Mouse (Mus musculus): ENCODE results near the gene Rpl37. TPM values are rescaled to one million over a fixed set of nuclear protein-coding genes. Genes with fewer than 3 reads are reported as not detected.

Rpl37 gene
- polyA plus RNA-seq, 1 experiment from 2014 or later = 520 TPM

DNA sequence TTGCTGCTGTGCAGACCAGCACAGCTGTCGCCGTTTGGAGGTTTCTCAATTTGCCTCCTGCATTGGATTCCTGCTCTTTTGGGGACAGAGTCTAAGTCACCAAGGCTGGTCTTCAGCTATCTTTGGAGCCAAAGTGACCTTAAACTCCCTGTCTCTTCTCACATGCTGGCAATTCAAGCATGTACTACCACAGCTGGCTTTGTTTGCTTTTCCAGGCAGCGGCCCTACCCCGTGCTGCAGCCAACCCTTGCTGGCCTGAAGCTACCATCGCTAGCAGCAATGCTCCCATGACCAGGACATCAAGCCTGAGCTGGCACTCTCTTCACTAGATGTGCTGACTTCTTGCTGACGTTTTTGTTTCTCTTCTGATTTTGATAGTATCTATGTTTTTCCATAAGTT lies 42.4 kb downstream of the Rpl37 start:
- WGBS = 46% methylated on average over 6 of the region's 6 CpGs
- Histone ChIP-seq H3K4me3 (ENCODE audit: low read depth, low read length) (no peak overlapping the region), H3K36me3 (ENCODE audit: control insufficient read depth, insufficient read depth) (peaks cover 20% of the 10 kb centered on the region), H3K9me3 (ENCODE audit: control insufficient read depth) (no peaks in the 10 kb centered on the region), H3K4me1 (replicated peaks; ENCODE audit: control insufficient read depth, insufficient read depth, low read length) (peaks cover 9% of the 10 kb centered on the region; the same call in 1 of the 2 replicates), H3K4me2 (replicated peaks; ENCODE audit: low read depth) (no peak overlapping the region), H3K9ac (ENCODE audit: low read depth, low read length) (no peak overlapping the region), H3K27me3 (replicated peaks; ENCODE audit: control insufficient read depth, insufficient read depth, low read length) (no peaks in the 10 kb centered on the region), H3K27ac (ENCODE audit: low read depth, low read length) (0 out of 2 replicates have a peak overlapping the region, but pooled peaks have one; percentile 4)
- no peak for TF ChIP-seq CTCF (IDR thresholded peaks at IDR 0.05; ENCODE audit: low read depth)
- 0 out of 2 replicates have a peak, but pooled peaks have one; percentile 25 for ATAC-seq

DNA sequence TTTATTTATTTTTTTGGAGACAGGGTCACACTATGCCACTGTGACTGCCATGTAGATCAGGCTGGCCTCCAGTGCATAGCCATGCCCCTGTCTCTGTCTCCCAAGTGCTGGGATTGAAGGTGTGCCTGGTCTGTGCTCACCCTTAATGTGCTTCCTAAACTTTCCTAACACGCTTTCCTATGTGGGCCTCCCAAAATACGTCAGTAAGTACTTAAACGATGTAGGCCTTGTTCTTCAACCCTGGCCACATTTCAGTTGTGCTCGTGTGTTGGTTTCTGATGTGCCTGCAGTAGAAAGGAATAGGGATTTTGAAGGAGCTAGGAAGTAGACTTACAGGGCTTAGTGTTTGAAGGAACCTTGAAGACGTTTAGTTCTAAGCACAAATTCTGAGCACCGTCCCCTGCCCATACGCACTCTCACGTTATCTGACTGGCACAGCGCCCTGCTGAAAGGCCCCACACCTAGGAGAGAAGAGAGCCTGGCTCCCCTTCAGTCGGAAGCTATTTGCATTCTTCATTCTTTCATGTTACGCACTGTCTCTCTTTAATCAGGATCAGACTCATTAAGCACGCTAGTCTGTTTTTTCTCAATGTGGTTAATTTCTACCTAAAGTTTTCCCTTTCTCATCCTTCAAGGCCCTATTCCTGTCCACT lies 48.8 kb downstream of the Rpl37 start:
- ATAC-seq = no peak
- no peaks in the 10 kb centered on the region for H3K27me3 ChIP-seq (replicated peaks; ENCODE audit: control insufficient read depth, insufficient read depth, low read length)
- H3K27ac ChIP-seq (ENCODE audit: low read depth, low read length) = no peak overlapping the region
- H3K4me2 ChIP-seq (replicated peaks; ENCODE audit: low read depth) = no peak overlapping the region
- no peak overlapping the region for H3K4me3 ChIP-seq (ENCODE audit: low read depth, low read length)
- no peaks in the 10 kb centered on the region for H3K9me3 ChIP-seq (ENCODE audit: control insufficient read depth)
- H3K36me3 ChIP-seq (ENCODE audit: control insufficient read depth, insufficient read depth) = peaks cover 69% of the 10 kb centered on the region
- TF ChIP-seq CTCF (IDR thresholded peaks at IDR 0.05; ENCODE audit: low read depth) = no peak
- H3K9ac ChIP-seq (ENCODE audit: low read depth, low read length) = no peak overlapping the region
- WGBS = 85% methylated on average over 12 of the region's 12 CpGs
- no peaks in the 10 kb centered on the region for H3K4me1 ChIP-seq (replicated peaks; ENCODE audit: control insufficient read depth, insufficient read depth, low read length)

Other genes starting within 250 kb of the Rpl37 start
- gene Mroh2b, start 217.9 kb upstream of the Rpl37 start, polyA plus RNA-seq (2015; fragmentation: Nextera tagmentation; extraction: Ambion mirVana) = not detected in 2 replicates
- 0.07 and 0.08 TPM in 2 replicates for gene C7, start 52.9 kb upstream of the Rpl37 start, polyA plus RNA-seq (2015; fragmentation: Nextera tagmentation; extraction: Ambion mirVana)
- 1.5 and 2.1 TPM in 2 replicates for gene Card6, start 8.1 kb upstream of the Rpl37 start, polyA plus RNA-seq (2015; fragmentation: Nextera tagmentation; extraction: Ambion mirVana)
- gene Prkaa1, start 27.2 kb downstream of the Rpl37 start, polyA plus RNA-seq (2015; fragmentation: Nextera tagmentation; extraction: Ambion mirVana) = 16.6 and 17.8 TPM in 2 replicates
- gene Ttc33, start 68.9 kb downstream of the Rpl37 start, polyA plus RNA-seq (2015; fragmentation: Nextera tagmentation; extraction: Ambion mirVana) = 26.0 and 28.8 TPM in 2 replicates
- gene Ptger4, start 127.5 kb downstream of the Rpl37 start, polyA plus RNA-seq (2015; fragmentation: Nextera tagmentation; extraction: Ambion mirVana) = 14.5 and 15.1 TPM in 2 replicates

Measured in intestine, postnatal 0 days (tissue).